Mouse (Mus musculus) heart, postnatal 0 days (tissue): ENCODE measurements around the gene Ube2s.

Source experiments
- CTCF ChIP-seq: IDR thresholded peaks from 2 replicates; pipeline ENCODE4 v1.5.1; 2016; ENCODE audit warnings: antibody characterized with exemption, control low read depth, low read depth
- EP300 ChIP-seq: IDR thresholded peaks from 2 replicates; pipeline ENCODE4 v1.6.1; 2016; ENCODE audit warnings: antibody characterized with exemption, low read depth

- peak; percentile 23; the same call in 1 of the 2 replicates for TF ChIP-seq CTCF
- no peak for TF ChIP-seq EP300
Measured at GRCm38 (mm10) chr7:4788499-4789435, 23.6 kb downstream of the Ube2s start.
